Mouse (Mus musculus) embryonic facial prominence, embryonic 14.5 days (tissue): ENCODE data around the gene Fam222b. TPM values are rescaled to one million over a fixed set of nuclear protein-coding genes. Genes with fewer than 3 reads are reported as not detected.

Source experiments
- ATAC-seq: fragments of 200-750 bp; cut with Nextera tagmentation; 2 replicates; pipeline ENCODE4 v1.8.0; 2017; ENCODE audit warnings: low read depth, moderate number of reproducible peaks, moderate TSS enrichment
- DNase-seq: peaks from one replicate; pipeline ENCODE4 v3.0.0-alpha.2; 2015; ENCODE audit warnings: low spot score
- H3K27ac ChIP-seq: fragments of 300-500 bp; sonication (generic); replicated peaks from 2 replicates; pipeline ENCODE4 v1.5.1; 2014; ENCODE audit warnings: low read depth, mild to moderate bottlenecking, low read length, moderate library complexity
- H3K27me3 ChIP-seq: fragments of 300-500 bp; sonication (generic); replicated peaks from 2 replicates; pipeline ENCODE4 v1.6.1; 2014; ENCODE audit warnings: low read length; ENCODE audit not compliant: control insufficient read depth, insufficient read depth
- H3K36me3 ChIP-seq: fragments of 300-500 bp; sonication (generic); 2 replicates; pipeline ENCODE4 v1.6.1; 2014; ENCODE audit warnings: low read length, mixed read lengths; ENCODE audit not compliant: control insufficient read depth, insufficient read depth
- H3K4me1 ChIP-seq: fragments of 300-500 bp; sonication (generic); 2 replicates; pipeline ENCODE4 v1.6.1; 2014; ENCODE audit warnings: antibody characterized with exemption, low read length; ENCODE audit not compliant: control insufficient read depth, insufficient read depth
- H3K4me2 ChIP-seq: fragments of 300-500 bp; sonication (generic); 2 replicates; pipeline ENCODE4 v1.6.1; 2014; ENCODE audit warnings: low read depth, mild to moderate bottlenecking, low read length, moderate library complexity, mixed read lengths
- H3K4me3 ChIP-seq: fragments of 300-500 bp; sonication (generic); 2 replicates; pipeline ENCODE4 v1.5.1; 2014; ENCODE audit warnings: low read depth, mild to moderate bottlenecking, low read length
- H3K9ac ChIP-seq: fragments of 300-500 bp; sonication (generic); 2 replicates; pipeline ENCODE4 v1.6.1; 2014; ENCODE audit warnings: low read depth, mild to moderate bottlenecking, low read length, moderate library complexity, mixed read lengths
- H3K9me3 ChIP-seq: fragments of 300-500 bp; sonication (generic); 2 replicates; pipeline ENCODE4 v1.6.1; 2016; ENCODE audit warnings: low read length; ENCODE audit not compliant: control insufficient read depth
- WGBS: fragments of 180-500 bp; shearing (Covaris S2); extraction: QIAGEN DNeasy Blood & Tissue Kit; methylation state at CpG from one replicate; pipeline ENCODE4 v1.1.7; 2014; 5-methylcytosine and 5-hydroxymethylcytosine counted together
- polyA plus RNA-seq: library from polyadenylated mRNA; unstranded; fragments of >200 nt; fragmentation: Nextera tagmentation; extraction: Ambion mirVana; gene quantifications from 2 replicates; pipeline ENCODE4 v1.2.1, GENCODE M21; 2014

Fam222b gene
- polyA plus RNA-seq, 1 experiment from 2014 or later: 15.9 TPM

DNA sequence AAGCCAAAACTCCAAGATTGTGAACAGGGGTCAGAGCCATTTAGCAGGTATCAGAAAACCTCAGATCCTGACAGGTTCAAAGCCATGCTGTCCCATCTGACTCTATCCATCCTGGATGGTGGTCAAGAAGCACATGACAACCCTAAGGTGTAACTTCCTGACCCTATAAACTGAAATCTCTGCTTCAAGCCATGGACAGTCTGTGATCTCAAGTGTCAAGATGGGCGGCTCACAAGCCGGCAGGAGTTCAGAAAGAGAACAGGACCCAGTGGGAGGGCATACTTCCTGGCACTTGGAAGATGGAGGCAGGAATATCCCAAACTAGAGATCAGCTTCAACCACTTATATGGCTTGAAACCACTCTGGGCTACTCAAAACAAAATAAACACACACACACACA, 27.8 kb upstream of the Fam222b start:
- ATAC-seq: no peak
- Histone ChIP-seq H3K4me3 (no peak overlapping the region), H3K36me3 (no peaks in the 10 kb centered on the region; the same call in 1 of the 2 replicates), H3K9ac (no peak overlapping the region), H3K4me2 (no peak overlapping the region), H3K4me1 (no peaks in the 10 kb centered on the region), H3K27me3 (no peaks in the 10 kb centered on the region), H3K9me3 (no peaks in the 10 kb centered on the region), H3K27ac (no peak overlapping the region)
- WGBS: 54% methylated on average over 2 of the region's 2 CpGs
- DNase-seq: no peak

DNA sequence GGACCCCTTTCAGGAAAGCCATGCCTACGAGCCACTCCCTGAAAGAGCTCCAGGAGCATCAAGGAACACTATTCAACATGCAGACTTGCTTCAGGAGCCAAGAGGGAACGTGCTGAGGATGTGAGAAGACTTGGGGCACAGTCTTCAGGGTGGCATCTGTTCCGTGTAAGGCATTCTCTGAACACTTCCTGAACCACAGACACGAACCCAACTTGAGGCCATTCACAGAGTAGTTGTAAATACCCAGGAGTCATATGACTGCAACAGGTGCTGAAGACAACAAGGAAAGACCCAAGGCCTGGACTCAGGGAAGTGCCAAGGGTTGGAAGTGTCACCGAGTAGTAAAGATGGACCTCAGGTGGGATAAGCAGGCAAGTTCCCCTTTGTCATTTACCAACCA, 26.9 kb upstream of the Fam222b start:
- Histone ChIP-seq H3K36me3 (no peaks in the 10 kb centered on the region; the same call in 1 of the 2 replicates), H3K9me3 (no peaks in the 10 kb centered on the region), H3K27ac (no peak overlapping the region), H3K4me2 (no peak overlapping the region), H3K4me3 (no peak overlapping the region), H3K27me3 (no peaks in the 10 kb centered on the region), H3K9ac (no peak overlapping the region), H3K4me1 (no peaks in the 10 kb centered on the region)
- WGBS: 66% methylated on average over 5 of the region's 5 CpGs
- DNase-seq (no peak), ATAC-seq (no peak)

DNA sequence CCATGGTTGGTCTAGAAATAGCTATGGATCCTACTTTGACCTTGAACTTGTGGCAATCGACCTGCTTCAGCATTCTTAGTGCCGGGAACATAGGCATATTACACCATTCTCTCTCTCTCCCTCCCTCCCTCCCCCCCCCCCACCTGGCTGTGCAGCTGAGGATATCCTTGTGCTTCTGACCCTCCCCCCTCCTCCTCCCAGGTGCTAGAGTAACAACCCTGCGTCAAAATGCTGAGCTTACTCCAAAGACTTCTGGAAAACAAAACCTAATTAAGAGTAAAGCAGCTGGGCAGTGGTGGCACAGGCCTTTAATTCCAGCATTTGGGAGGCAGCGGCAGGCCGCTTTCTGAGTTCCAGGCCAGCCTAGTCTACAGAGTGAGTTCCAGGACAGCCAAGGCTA, 25.3 kb upstream of the Fam222b start:
- Histone ChIP-seq H3K27me3 (no peaks in the 10 kb centered on the region), H3K4me1 (no peaks in the 10 kb centered on the region), H3K36me3 (peaks cover 15% of the 10 kb centered on the region), H3K9me3 (no peaks in the 10 kb centered on the region), H3K4me3 (no peak overlapping the region), H3K9ac (no peak overlapping the region), H3K4me2 (no peak overlapping the region), H3K27ac (no peak overlapping the region)
- ATAC-seq: no peak
- WGBS: 79% methylated on average over 5 of the region's 5 CpGs
- no peak for DNase-seq

DNA sequence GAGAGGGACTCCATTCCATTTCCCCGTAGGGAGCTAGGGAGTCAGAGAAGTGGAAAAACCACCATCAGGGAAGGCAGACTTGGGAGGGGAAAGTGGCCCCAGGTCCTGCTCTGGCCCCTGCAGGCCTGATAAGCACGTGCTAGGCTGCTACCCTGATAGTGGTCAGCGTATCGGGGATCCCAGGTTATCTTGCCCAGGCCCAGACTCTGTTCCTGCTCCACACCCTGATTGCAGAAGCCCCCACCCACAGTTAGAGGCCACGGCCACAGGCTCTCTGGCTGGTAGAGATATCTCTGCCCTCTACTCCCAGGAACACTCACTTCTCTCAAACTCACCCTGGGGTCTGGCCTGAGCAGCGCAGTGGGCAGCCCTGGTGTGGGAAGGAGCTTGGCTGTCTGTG, 24.8 kb upstream of the Fam222b start:
- no peak for ATAC-seq

DNA sequence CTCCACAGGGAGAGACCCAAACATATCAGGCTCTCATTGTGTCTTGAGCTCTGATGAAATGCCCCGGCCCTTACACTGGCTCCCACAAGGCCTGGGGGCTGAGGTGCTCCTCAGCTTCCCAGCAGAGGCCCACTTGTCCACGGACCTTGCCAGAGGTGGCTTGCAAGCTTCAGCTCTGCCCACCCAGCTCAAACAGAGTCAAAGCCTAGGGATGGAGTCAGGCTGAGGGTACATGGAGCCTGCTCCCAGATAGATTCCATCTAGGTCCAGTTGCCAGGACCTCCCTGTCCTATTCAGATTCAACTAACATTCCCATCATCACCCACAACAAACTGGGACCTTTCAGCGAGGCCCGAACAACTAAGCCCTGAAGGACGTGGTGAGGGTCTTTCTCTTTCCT, 22.5 kb upstream of the Fam222b start:
- 83% methylated on average over 5 of the region's 5 CpGs for WGBS
- Histone ChIP-seq H3K9me3 (no peaks in the 10 kb centered on the region), H3K4me2 (no peak overlapping the region), H3K9ac (no peak overlapping the region), H3K36me3 (peaks cover 40% of the 10 kb centered on the region), H3K27me3 (no peaks in the 10 kb centered on the region), H3K27ac (no peak overlapping the region), H3K4me1 (no peaks in the 10 kb centered on the region), H3K4me3 (no peak overlapping the region)
- DNase-seq (no peak), ATAC-seq (no peak)

More for the DNA sequence above, 24.8 kb upstream of the Fam222b start:
- no peak overlapping the region for H3K4me3 ChIP-seq
- no peak overlapping the region for H3K27ac ChIP-seq
- WGBS: 77% methylated on average over 6 of the region's 6 CpGs
- H3K9me3 ChIP-seq: no peaks in the 10 kb centered on the region
- H3K9ac ChIP-seq: no peak overlapping the region
- H3K4me1 ChIP-seq: no peaks in the 10 kb centered on the region
- H3K36me3 ChIP-seq: peaks cover 20% of the 10 kb centered on the region
- H3K4me2 ChIP-seq: no peak overlapping the region
- DNase-seq: no peak
- H3K27me3 ChIP-seq: no peaks in the 10 kb centered on the region

DNA sequence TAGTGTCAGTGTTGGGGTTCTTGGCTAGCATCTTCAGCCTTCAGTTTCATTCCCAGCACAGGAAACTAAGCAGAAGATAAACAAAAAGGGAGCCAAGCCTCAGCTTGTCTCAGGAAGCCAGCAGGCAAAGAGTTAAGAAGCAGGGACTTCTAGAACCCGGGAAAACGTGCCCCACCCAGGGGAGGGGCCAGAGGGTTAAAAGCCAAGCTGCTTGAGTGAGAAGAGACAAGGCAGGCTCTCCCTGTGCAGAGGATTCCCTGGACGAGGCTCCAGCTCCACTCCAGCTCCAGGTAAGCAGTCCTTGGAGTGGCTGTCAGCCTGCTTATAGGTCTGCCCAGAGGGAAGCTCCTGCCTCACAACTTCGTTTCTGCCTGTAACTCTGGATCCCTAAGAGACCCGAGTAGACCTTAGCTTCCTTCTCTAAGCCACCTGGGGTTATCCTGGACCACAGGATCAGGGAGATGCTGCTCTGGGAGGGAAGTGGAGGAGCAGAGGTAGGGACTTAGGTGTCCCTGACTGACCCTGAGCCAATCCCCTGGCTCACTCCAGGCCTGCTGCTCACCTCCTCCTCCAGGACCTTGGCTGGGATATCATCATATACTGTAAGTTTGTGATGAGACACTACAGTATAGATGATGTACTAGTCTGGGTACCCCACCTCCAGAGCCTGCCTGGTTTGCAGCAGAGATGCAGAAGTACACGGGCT, 21.9 kb upstream of the Fam222b start:
- Histone ChIP-seq H3K9me3 (no peaks in the 10 kb centered on the region), H3K36me3 (peaks cover 46% of the 10 kb centered on the region), H3K9ac (no peak overlapping the region), H3K4me3 (no peak overlapping the region), H3K4me2 (no peak overlapping the region), H3K27me3 (no peaks in the 10 kb centered on the region), H3K4me1 (no peaks in the 10 kb centered on the region), H3K27ac (no peak overlapping the region)
- DNase-seq (no peak), ATAC-seq (no peak)
- WGBS: 23% methylated on average over 6 of the region's 6 CpGs

DNA sequence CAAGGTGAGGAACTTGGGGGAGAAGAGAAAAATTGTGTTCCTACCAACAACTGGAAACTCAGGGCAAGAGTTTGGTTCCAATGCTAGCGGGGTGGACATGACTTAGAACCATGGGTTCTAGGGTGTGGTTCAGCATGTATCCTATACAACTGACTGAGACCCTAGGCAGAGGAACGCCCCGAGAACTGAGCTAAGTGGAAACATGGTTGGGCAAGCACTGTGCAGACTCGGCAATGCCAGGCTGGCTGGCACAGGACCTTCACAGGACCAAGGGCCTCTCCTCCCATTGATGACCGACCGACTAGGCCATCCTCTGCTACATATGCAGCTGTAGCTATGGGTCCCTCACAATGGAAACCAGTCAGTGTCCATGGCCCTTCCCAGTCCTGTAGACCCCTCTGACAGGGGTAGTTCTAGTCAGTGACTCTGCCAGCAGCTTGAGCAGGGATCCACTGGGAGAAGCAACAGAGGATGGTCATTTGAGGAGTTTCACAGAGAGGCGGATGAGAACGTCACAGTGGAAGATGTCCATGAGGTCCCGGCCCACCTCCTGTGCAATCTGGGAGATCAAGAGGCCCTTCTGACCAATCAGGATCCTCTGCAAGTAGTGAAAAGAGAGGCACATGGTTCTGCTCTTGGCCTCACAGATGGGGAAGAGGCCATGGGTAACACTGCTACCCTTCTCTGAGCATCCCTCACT, 20.7 kb upstream of the Fam222b start:
- H3K36me3 ChIP-seq: peaks cover 54% of the 10 kb centered on the region
- no peak overlapping the region for H3K4me3 ChIP-seq
- H3K9me3 ChIP-seq: no peaks in the 10 kb centered on the region
- no peak overlapping the region for H3K27ac ChIP-seq
- 97% methylated on average over 9 of the region's 9 CpGs for WGBS
- H3K27me3 ChIP-seq: no peaks in the 10 kb centered on the region
- no peaks in the 10 kb centered on the region for H3K4me1 ChIP-seq
- no peak for DNase-seq
- H3K9ac ChIP-seq: no peak overlapping the region
- H3K4me2 ChIP-seq: no peak overlapping the region
- ATAC-seq: no peak

DNA sequence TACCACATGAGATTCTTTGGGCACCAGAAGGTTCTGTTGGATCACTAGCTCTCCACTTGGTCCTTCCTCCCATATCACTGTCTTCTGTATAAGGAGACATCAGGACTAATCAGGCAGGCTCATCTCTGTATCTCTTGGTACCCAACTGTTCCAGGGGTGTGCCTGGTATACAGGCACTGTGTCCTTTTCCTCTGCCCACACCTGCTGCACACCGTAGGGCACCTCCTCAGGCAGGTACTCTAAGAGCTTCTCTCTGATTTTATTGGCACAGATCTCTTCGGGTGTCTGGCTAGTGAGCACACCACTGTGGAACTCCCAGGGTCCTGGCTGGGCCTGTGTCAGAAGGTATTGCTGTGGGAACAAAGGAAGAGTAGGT, 20.2 kb upstream of the Fam222b start:
- Histone ChIP-seq H3K9me3 (no peaks in the 10 kb centered on the region), H3K4me1 (peaks cover 5% of the 10 kb centered on the region; the same call in 1 of the 2 replicates), H3K36me3 (peaks cover 54% of the 10 kb centered on the region), H3K27me3 (no peaks in the 10 kb centered on the region), H3K27ac (no peak overlapping the region), H3K9ac (no peak overlapping the region), H3K4me2 (no peak overlapping the region), H3K4me3 (no peak overlapping the region)
- ATAC-seq: no peak
- 93% methylated on average over 2 of the region's 2 CpGs for WGBS
- no peak for DNase-seq

DNA sequence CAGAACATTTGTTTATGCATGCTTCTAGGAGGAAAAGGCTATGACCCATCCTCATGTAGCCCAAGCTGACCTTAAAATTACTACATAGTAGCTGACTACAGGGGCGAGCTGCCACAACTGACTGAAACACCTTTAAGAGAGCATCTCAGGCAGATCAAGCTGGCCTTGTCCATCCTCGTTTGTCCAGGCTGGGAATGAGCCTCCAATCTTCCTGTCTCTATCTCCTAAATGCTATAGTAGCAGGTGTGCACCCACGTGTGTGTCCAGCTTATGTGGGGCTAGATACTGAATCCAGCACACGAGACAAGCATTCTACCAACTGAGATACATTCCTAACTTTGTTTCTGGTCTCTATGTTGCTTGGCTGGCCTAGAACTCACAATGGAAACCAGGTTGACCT, 19.8 kb upstream of the Fam222b start:
- DNase-seq (no peak), ATAC-seq (no peak)
- Histone ChIP-seq H3K36me3 (peaks cover 54% of the 10 kb centered on the region), H3K4me1 (peaks cover 9% of the 10 kb centered on the region), H3K4me2 (no peak overlapping the region), H3K4me3 (no peak overlapping the region), H3K27ac (no peak overlapping the region), H3K27me3 (no peaks in the 10 kb centered on the region), H3K9ac (no peak overlapping the region), H3K9me3 (no peaks in the 10 kb centered on the region)
- WGBS: 88% methylated on average over 4 of the region's 4 CpGs
